Mouse (Mus musculus) spleen, adult 18-20 months (tissue): ENCODE results near the gene Olfr889.
"Not testable (repeated sequence)": the region's sequence is repeated elsewhere in the genome, so short reads cannot be mapped to it uniquely, and the experiment has no call there.

ENCODE experiments used
- DNase-seq, 2 experiments: peaks; one replicate each; pipeline ENCODE4 v3.0.0; 2022; ENCODE audit warnings: mixed read lengths in 2 of 2

Gene Olfr889

DNA sequence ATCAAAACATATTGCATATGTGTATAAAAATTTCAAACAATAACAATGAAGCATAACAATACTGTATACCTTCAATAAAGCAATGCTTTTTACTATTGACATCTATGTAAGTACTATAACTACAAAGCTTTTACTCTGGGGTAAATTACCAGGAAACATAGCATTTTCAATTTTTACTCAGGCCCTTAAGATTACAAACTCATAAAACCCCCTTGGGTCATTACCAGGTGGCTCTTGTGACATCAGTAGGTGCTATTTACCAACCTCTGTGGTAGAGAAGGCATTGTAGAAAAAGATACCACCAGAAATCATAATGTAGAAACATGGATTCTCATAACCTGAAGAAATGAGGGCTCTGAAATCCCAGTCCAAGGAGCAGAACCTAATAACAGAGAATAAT lies at the start of gene Olfr889:
Gene Olfr889 (plus strand): TSS at position 301 of the 400 bp plus-strand sequence.
- DNase-seq, result no peak

DNA sequence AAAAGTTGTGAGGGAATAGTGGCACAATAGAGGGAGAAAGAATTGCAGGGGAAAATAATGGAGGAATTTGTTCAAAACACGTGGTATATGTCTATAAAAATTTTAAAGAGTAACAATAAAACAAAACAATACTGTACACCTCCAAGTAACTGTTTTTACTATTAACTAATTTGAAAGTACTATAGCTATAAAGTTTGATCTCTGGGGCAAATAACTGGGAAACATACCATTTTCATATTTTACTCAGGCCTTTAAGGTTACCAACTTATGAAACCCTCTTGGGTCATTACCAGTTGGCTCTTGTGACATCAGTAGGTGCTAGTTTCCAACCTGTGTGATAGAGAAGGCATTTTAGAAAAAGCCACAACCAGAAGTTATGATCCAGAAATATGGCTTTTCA lies 31.2 kb upstream of the Olfr889 start, which contains the start of gene Olfr887:
Gene Olfr887 (plus strand): TSS at position 301 of the 400 bp plus-strand sequence.
- no peak for DNase-seq

DNA sequence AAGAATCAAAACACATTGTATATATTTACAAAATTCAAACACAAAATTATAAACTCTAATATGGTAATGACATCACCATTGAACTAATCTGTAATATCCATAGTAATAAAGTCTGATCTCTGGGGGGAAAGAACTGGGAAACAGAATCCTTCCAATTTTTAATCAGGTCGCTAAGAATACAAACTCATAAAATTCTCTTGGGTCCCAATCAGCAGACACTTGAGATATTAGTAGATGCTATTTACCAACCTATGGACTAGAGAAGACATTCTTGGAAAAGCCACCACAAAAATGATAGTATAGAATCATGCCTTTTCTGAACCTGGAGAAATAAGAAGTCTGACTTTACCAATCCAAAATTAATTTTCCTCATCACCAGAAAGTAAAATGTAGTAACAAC lies 7.2 kb upstream of the Olfr889 start, which contains the start of gene Olfr888:
Gene Olfr888 (plus strand): TSS at position 301 of the 400 bp plus-strand sequence.
- no peak for DNase-seq

DNA sequence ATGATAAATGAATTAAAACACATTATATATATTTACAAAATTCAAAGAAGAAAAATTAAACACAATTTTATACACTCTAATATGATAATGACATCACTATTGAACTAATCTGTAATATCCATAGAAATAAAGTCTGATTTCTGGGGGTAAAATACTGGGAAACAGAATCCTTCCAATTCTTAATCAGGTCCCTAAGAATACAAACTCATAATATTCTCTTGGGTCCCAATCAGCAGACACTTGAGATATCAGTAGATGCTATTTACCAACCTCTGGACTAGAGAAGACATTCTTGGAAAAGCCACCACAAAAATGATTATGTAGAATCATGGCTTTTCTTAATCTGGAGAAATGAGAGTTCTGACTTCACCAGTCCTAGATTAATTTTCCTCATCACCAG lies 27.2 kb downstream of the Olfr889 start, which contains the start of gene Olfr890:
Gene Olfr890 (plus strand): TSS at position 301 of the 400 bp plus-strand sequence.
- no peak for DNase-seq

DNA sequence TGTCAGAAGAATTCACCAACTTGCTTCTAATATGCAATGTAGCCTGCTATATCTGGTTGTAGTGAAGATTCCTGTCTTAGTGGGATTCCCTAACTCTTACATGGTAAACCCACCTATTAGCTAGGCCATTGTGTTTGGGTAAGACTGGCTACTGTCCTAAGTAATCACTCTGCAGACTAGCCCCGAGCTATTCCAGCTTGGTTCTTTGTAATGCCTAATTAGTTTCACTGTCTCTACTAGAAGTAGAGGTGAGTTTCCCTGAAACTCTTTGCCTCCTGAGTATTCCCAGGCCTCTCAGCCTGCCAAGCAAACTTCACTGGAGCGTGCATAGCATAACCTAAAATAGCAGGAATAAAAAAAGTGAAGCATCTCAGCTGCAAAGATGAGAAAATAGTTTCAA lies 53.3 kb downstream of the Olfr889 start:
- not testable (repeated sequence) for DNase-seq
